Comparison of ENCODE assay signal across 19 mouse cellular contexts in genomic region chr6:18369723-18370122, GRCm38 (mm10).
"Had no signal": no experiment of that assay in that cellular context is flagged by ENCODE, and none has a peak within 500 bp of the region (broad histone marks: within the 10 kb centered on the region; RNA-seq: fewer than 3 reads in every experiment).

No protein-coding gene starts in this region.

- H3K9me3 ChIP-seq: limb, embryonic 10.5 days; limb, embryonic 13.5 days; liver, embryonic 12.5 days; liver, embryonic 15.5 days; midbrain, embryonic 12.5 days; midbrain, embryonic 15.5 days had no signal

- H3K4me1 ChIP-seq: limb, embryonic 13.5 days; liver, embryonic 12.5 days; midbrain, embryonic 12.5 days; midbrain, embryonic 15.5 days had no signal

- H3K4me3 ChIP-seq: layer of hippocampus, adult 2 months; limb, embryonic 10.5 days; limb, embryonic 13.5 days; liver, embryonic 12.5 days; liver, embryonic 15.5 days; midbrain, embryonic 12.5 days; midbrain, embryonic 15.5 days had no signal

- H3K36me3 ChIP-seq: limb, embryonic 10.5 days; limb, embryonic 13.5 days; liver, embryonic 12.5 days; liver, embryonic 15.5 days had no signal

- DNase-seq: kidney, adult 2 months; kidney, postnatal 25 days; layer of hippocampus, adult 9-11 months; liver; right cerebral cortex, postnatal 25 days; thymus, adult 2 months; thymus, postnatal 14 days; thymus, postnatal 4 days had no signal

- H3K4me2 ChIP-seq: limb, embryonic 13.5 days; liver, embryonic 12.5 days; liver, embryonic 15.5 days; midbrain, embryonic 12.5 days; midbrain, embryonic 15.5 days had no signal

- H3K9ac ChIP-seq: limb, embryonic 13.5 days; liver, embryonic 12.5 days; liver, embryonic 15.5 days; midbrain, embryonic 12.5 days; midbrain, embryonic 15.5 days had no signal

- H3K27me3 ChIP-seq: limb, embryonic 13.5 days; liver, embryonic 12.5 days; liver, embryonic 15.5 days; midbrain, embryonic 12.5 days; midbrain, embryonic 15.5 days had no signal

- H3K27ac ChIP-seq: kidney, postnatal 0 days; layer of hippocampus, adult 2 months; limb, embryonic 10.5 days; limb, embryonic 13.5 days; liver, embryonic 12.5 days; liver, embryonic 15.5 days; midbrain, embryonic 12.5 days; midbrain, embryonic 15.5 days; stomach, postnatal 0 days had no signal

- ATAC-seq: inflammation-experienced regulatory T-cells, adult 6 months; intestine, postnatal 0 days; liver, embryonic 12.5 days; midbrain, embryonic 15.5 days had no signal
